Mouse (Mus musculus) erythroblast, embryonic 14.5 days (primary cell): ENCODE results near the gene Gfi1b.

Source experiments
- GATA1 ChIP-seq: IDR thresholded peaks from 2 replicates; pipeline ENCODE4 v1.6.1; 2012; ENCODE audit warnings: low read length, inconsistent platforms, mixed read lengths
- TAL1 ChIP-seq: IDR thresholded peaks from 3 replicates; pipeline ENCODE4 v1.6.1; 2012; ENCODE audit warnings: low read length, inconsistent platforms, mixed read lengths

DNA sequence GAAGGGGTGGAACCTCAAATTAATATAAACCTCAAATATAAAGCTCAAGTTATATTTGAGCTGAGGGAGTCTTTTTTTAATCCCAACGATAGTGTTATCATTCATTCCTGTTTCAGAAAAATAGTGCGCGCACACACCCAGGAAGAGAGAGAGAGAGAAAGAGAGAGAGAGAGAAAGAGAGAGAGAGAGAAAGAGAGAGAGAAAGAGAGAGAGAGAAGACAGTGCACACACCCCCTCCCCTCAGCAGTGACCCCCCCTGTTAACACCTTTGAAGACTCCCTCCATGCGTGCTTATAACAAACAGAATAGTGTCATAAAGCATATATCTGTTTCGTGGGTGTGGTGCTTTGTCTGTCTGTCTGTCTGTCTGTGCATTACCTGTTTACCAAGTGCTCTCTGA is 18.2 kb downstream of the Gfi1b start:
- no peak for TF ChIP-seq TAL1
- no peak for TF ChIP-seq GATA1
